Mouse (Mus musculus): ENCODE measurements around the gene Lrrc1. TPM values are rescaled to one million over a fixed set of nuclear protein-coding genes. Genes with fewer than 3 reads are reported as not detected.

The Lrrc1 gene
- total RNA-seq, 2 experiments from 2014 or later, result 6.8 to 8.1 TPM

- DNase-seq (ENCODE audit: extremely low spot score in 1 of 2, low spot score in 1 of 2), result no peak
These were observed 114.1 kb downstream of the Lrrc1 start for GRCm38 (mm10) chr9:77430413-77431087.

GRCm38 (mm10) chr9:77429230-77430015 lies 115.2 kb downstream of the Lrrc1 start:
- DNase-seq (ENCODE audit: extremely low spot score in 1 of 2, low spot score in 1 of 2), result no peak

GRCm38 (mm10) chr9:77428748-77429140 lies 115.9 kb downstream of the Lrrc1 start:
- no peak for DNase-seq (ENCODE audit: extremely low spot score in 1 of 2, low spot score in 1 of 2)

GRCm38 (mm10) chr9:77428115-77428747 lies 116.4 kb downstream of the Lrrc1 start:
- no peak for DNase-seq (ENCODE audit: extremely low spot score in 1 of 2, low spot score in 1 of 2)

- no peak for DNase-seq (ENCODE audit: extremely low spot score in 1 of 2, low spot score in 1 of 2)
These were observed 117.2 kb downstream of the Lrrc1 start for GRCm38 (mm10) chr9:77427292-77428114.

- DNase-seq (ENCODE audit: extremely low spot score in 1 of 2, low spot score in 1 of 2), result no peak
These were observed 118.6 kb downstream of the Lrrc1 start for GRCm38 (mm10) chr9:77426110-77426509.

- no peak for DNase-seq (ENCODE audit: extremely low spot score in 1 of 2, low spot score in 1 of 2)
These were observed 119.1 kb downstream of the Lrrc1 start for GRCm38 (mm10) chr9:77425553-77425952.

GRCm38 (mm10) chr9:77420200-77420585 lies 124.5 kb downstream of the Lrrc1 start:
- DNase-seq (ENCODE audit: extremely low spot score in 1 of 2, low spot score in 1 of 2), result no peak

- DNase-seq (ENCODE audit: extremely low spot score in 1 of 2, low spot score in 1 of 2), result no peak
These were observed 125.0 kb downstream of the Lrrc1 start for GRCm38 (mm10) chr9:77419501-77420199.

- DNase-seq (ENCODE audit: extremely low spot score in 1 of 2, low spot score in 1 of 2), result no peak
These were observed 125.9 kb downstream of the Lrrc1 start for GRCm38 (mm10) chr9:77418800-77419199.

GRCm38 (mm10) chr9:77416486-77416885 lies 128.2 kb downstream of the Lrrc1 start:
- no peak for DNase-seq (ENCODE audit: extremely low spot score in 1 of 2, low spot score in 1 of 2)

- DNase-seq (ENCODE audit: extremely low spot score in 1 of 2, low spot score in 1 of 2), result no peak
These were observed 128.7 kb downstream of the Lrrc1 start for GRCm38 (mm10) chr9:77416002-77416401.

- no peak for DNase-seq (ENCODE audit: extremely low spot score in 1 of 2, low spot score in 1 of 2)
These were observed 132.7 kb downstream of the Lrrc1 start for GRCm38 (mm10) chr9:77411830-77412425.

GRCm38 (mm10) chr9:77410968-77411367 lies 133.7 kb downstream of the Lrrc1 start:
- no peak for DNase-seq (ENCODE audit: extremely low spot score in 1 of 2, low spot score in 1 of 2)

- DNase-seq (ENCODE audit: extremely low spot score in 1 of 2, low spot score in 1 of 2), result no peak
These were observed 134.1 kb downstream of the Lrrc1 start for GRCm38 (mm10) chr9:77410524-77410923.

- no peak for DNase-seq (ENCODE audit: extremely low spot score in 1 of 2, low spot score in 1 of 2)
These were observed 136.5 kb downstream of the Lrrc1 start for GRCm38 (mm10) chr9:77408053-77408603.

- DNase-seq (ENCODE audit: extremely low spot score in 1 of 2, low spot score in 1 of 2), result peak in 1 of 2 experiments; percentile 41
These were observed 137.8 kb downstream of the Lrrc1 start for GRCm38 (mm10) chr9:77406906-77407305.

- DNase-seq (ENCODE audit: extremely low spot score in 1 of 2, low spot score in 1 of 2), result no peak
These were observed 140.2 kb downstream of the Lrrc1 start for GRCm38 (mm10) chr9:77404458-77404857.

GRCm38 (mm10) chr9:77403961-77404360 lies 140.7 kb downstream of the Lrrc1 start:
- DNase-seq (ENCODE audit: extremely low spot score in 1 of 2, low spot score in 1 of 2), result no peak

Measured in layer of hippocampus, postnatal 25 days (tissue).